Mouse (Mus musculus): ENCODE data around the gene Dpysl4. TPM values are rescaled to one million over a fixed set of nuclear protein-coding genes. Genes with fewer than 3 reads are reported as not detected.

The Dpysl4 gene
- total RNA-seq (2021), result 1 to 10 TPM; 3.7 to 3.9 TPM
- long read RNA-seq, experiment 1, partial matches to known transcripts, result 1 of 6 reads
- long read RNA-seq, experiment 1, other reads (novel, unspliced or antisense), result 1 of 6 reads
- long read RNA-seq, experiment 2, transcript Dpysl4-201 (14 exons, 3,552 nt), result major isoform, 11 of 14 reads
- long read RNA-seq, experiment 2, partial matches to known transcripts, result 1 of 14 reads
- long read RNA-seq, experiment 2, other reads (novel, unspliced or antisense), result 2 of 14 reads

GRCm38 (mm10) chr7:139085629-139086194, at the start of gene Dpysl4:
TSS of gene Dpysl4 (plus strand) at chr7:139086001.
- peak; percentile 36 to 77 for DNase-seq (ENCODE audit: low spot score in 2 of 2)

GRCm38 (mm10) chr7:139063406-139063805, 22.4 kb upstream of the Dpysl4 start:
- no peak for DNase-seq (ENCODE audit: low spot score in 2 of 2)

GRCm38 (mm10) chr7:139068182-139068623, 17.6 kb upstream of the Dpysl4 start:
- DNase-seq (ENCODE audit: low spot score in 2 of 2), result peak; percentile 46 to 68

- DNase-seq (ENCODE audit: low spot score in 2 of 2), result no peak
These were observed 11.6 kb upstream of the Dpysl4 start for GRCm38 (mm10) chr7:139074189-139074588.

- DNase-seq (ENCODE audit: low spot score in 2 of 2), result no peak
These were observed 10.6 kb upstream of the Dpysl4 start for GRCm38 (mm10) chr7:139075054-139075794.

GRCm38 (mm10) chr7:139077283-139077682, 8.5 kb upstream of the Dpysl4 start:
- DNase-seq (ENCODE audit: low spot score in 2 of 2), result no peak

DNA sequence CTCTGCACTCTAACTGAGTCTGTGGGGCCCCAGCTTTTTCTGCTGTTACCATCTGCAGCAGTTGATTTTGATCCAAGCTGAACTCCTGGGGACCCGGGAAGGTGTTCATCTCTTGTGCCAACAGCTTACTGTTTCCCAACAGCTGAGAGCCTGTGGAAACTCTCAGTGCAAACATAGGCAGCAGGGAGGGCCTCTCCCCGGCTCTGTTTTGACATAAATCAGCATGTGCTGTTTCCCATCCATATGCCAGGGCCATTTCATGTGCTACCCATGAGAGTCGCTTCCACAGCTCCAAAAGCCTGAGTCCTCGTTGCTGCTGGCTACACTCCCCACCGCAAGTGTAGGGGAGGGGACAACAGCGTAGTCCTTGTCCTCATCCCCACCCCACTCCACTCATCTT, 7.6 kb upstream of the Dpysl4 start:
- no peak for DNase-seq (ENCODE audit: low spot score in 2 of 2)

DNA sequence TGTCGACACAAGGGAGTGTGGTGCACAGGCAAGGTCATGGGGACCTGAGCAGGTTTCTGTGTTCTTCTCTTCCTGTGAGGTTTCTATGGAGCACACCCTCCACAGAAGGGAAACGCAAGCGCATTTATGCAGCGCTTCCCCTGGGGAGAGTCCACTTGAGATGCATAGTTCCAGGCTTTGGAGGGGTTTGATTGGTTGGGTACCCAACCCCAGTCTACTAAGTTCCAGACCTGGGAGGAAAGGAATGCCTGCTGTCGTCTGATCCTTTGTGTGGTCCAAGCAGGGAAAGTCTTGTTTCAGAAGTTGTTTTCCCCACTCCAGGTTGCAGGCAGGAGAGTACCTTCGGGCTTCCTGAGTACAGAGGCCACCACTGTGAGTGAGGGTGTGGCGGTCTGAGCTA, 6.7 kb upstream of the Dpysl4 start:
- DNase-seq (ENCODE audit: low spot score in 2 of 2), result no peak

DNA sequence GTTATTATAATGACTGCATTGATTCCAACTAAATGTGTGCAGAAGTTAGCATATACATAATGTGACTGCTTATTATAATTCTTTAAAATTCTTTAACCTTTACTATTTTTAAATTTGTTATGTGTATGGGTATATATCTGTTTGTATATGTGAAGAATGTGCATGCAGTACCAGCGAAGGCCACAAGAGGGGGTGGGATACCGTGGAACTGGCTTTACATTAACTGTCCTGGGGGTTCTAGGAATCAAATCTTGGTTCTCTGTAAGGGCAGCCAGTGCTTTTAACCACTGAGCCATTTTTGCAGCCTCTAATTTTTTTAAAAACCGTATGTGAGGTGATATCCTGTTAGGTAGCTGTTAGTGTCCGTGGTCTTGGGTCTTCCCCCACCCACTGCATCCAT, 5.1 kb upstream of the Dpysl4 start:
- DNase-seq (ENCODE audit: low spot score in 2 of 2), result no peak

- DNase-seq (ENCODE audit: low spot score in 2 of 2), result no peak
These were observed 4.6 kb upstream of the Dpysl4 start for GRCm38 (mm10) chr7:139081158-139081557.

DNA sequence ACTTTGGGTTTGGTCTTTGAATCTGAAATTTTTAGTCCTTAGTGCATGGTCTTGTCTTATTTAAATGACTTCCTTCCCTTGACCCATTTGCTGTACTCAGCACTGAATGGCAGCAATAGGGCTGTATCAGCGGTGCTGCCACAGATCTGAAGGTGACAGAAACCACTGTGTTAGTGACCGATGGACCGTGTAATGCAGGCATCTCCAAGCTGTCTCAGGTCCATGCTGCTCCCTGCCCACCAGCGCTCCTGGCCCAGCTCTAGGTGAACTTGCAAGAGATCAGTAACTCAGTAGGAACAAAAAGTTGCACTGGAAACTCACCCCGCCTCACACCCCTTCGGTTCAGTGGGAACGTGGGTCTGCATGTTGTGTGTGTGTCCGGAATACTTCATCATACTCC, 3.5 kb upstream of the Dpysl4 start:
- no peak for DNase-seq (ENCODE audit: low spot score in 2 of 2)

DNA sequence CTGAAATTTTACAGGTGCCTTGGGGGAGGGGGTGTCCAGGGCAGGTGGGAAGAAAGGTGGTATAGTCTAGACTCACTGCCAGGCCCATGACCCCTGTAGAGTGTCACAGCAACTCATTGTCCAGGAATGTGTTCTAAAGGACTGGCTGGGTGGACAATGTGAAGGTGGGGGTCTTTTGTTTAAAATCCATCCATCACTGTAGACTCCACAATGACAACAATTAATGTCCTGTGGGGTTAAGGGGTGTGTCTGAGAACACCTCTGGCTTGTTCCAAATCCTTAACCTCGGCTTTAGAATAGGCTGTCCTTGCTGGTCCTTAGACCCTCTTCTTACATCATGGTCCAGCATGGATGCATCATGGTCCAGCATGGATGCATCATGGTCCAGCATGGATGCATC, 1.5 kb upstream of the Dpysl4 start:
- DNase-seq (ENCODE audit: low spot score in 2 of 2), result no peak

- peak in 1 of 2 experiments; percentile 44 for DNase-seq (ENCODE audit: low spot score in 2 of 2)
These were observed 676 bp downstream of the Dpysl4 start for GRCm38 (mm10) chr7:139086195-139087158.

- DNase-seq (ENCODE audit: low spot score in 2 of 2), result no peak
These were observed 2.0 kb downstream of the Dpysl4 start for GRCm38 (mm10) chr7:139087801-139088200.

GRCm38 (mm10) chr7:139089892-139090874, 4.4 kb downstream of the Dpysl4 start:
- DNase-seq (ENCODE audit: low spot score in 2 of 2), result no peak

DNA sequence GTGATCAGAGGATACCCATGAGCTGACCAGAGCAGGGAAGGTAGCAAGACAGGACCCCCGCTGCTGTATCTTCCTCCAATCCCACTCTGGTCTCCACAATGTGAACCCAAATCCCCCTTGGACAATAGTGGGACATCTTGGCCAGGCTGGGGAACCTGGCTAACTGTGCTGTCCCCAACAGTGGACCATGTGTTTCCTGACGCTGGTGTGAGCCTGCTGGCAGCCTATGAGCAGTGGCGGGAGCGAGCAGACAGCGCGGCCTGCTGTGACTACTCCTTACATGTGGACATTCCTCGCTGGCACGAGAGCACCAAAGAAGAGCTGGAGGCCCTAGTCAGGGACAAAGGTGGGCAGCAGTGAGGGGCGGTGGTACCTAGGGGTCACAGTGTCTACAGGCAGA, 5.9 kb downstream of the Dpysl4 start:
- no peak for DNase-seq (ENCODE audit: low spot score in 2 of 2)

GRCm38 (mm10) chr7:139092676-139093075, 6.9 kb downstream of the Dpysl4 start:
- DNase-seq (ENCODE audit: low spot score in 2 of 2), result no peak

GRCm38 (mm10) chr7:139093124-139093523, 7.3 kb downstream of the Dpysl4 start:
- no peak for DNase-seq (ENCODE audit: low spot score in 2 of 2)

- DNase-seq (ENCODE audit: low spot score in 2 of 2), result no peak
These were observed 8.0 kb downstream of the Dpysl4 start for GRCm38 (mm10) chr7:139093781-139094180.

DNA sequence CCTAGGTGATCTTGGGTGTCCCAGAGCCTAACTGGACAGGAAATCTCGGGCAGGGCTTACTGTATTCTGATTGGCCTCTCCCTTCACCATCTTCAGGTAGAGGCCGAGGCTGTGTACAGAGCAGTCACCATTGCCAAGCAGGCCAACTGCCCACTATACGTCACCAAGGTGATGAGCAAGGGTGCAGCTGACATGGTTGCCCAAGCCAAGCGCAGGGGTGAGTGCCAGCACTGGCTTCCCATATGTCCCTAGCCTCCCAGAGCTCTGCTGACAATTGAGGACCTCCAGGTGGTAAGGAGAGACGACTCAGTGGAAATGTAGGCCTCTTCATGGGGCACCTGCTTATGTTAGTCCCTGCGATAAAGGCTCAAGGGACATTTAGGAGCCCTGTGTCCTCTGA, 9.0 kb downstream of the Dpysl4 start:
- no peak for DNase-seq (ENCODE audit: low spot score in 2 of 2)

All from gastrocnemius, postnatal 4 days (tissue).